Mouse (Mus musculus): ENCODE results near the gene Lrrc75b.

Gene Lrrc75b

GRCm38 (mm10) chr10:75500345-75500744, 59.8 kb downstream of the Lrrc75b start:
- DNase-seq: no peak

Measured in kidney, postnatal 36 days (tissue).